Mouse (Mus musculus): ENCODE measurements at regions not wholly inside any gene's neighbourhood (a gene's known extent, or its start where the extent isn't known, plus 50 kb on each side); places are given as distances from the start of the nearest gene placed in this dataset.

- no peak for DNase-seq
- intact Hi-C loops (cut with DNase I) = no loop called here
- Histone ChIP-seq H3K27me3 (ENCODE audit: control insufficient read depth, insufficient read depth, low read length) (no peaks in the 10 kb centered on the region), H3K9ac (ENCODE audit: low read depth, low read length) (no peak overlapping the region), H3K4me3 (no peak overlapping the region), H3K36me3 (ENCODE audit: control insufficient read depth, insufficient read depth, low read length) (no peaks in the 10 kb centered on the region), H3K4me1 (ENCODE audit: control insufficient read depth, insufficient read depth, low read length) (no peaks in the 10 kb centered on the region), H3K79me2 (replicated peaks; ENCODE audit: control insufficient read depth, insufficient read depth, low read length) (no peaks in the 10 kb centered on the region), H3K27ac (no peak overlapping the region)
- WGBS = 73% methylated on average over 5 of the region's 5 CpGs
- TF ChIP-seq EP300 (IDR thresholded peaks at IDR 0.05; ENCODE audit: insufficient read depth, low read depth, low read length) (no peak), CTCF (IDR thresholded peaks at IDR 0.05) (no peak), POLR2A (IDR thresholded peaks at IDR 0.05; ENCODE audit: insufficient read depth, low read depth, low read length) (no peak)
Measured at GRCm38 (mm10) chr4:67539466-67539865, 712.1 kb downstream of the Tlr4 start.

GRCm38 (mm10) chr4:67546013-67546412, 718.6 kb downstream of the Tlr4 start:
- no peaks in the 10 kb centered on the region for H3K4me1 ChIP-seq (ENCODE audit: control insufficient read depth, insufficient read depth, low read length)
- no peak overlapping the region for H3K27ac ChIP-seq
- no peaks in the 10 kb centered on the region for H3K27me3 ChIP-seq (ENCODE audit: control insufficient read depth, insufficient read depth, low read length)
- TF ChIP-seq CTCF (IDR thresholded peaks at IDR 0.05) = no peak
- TF ChIP-seq POLR2A (IDR thresholded peaks at IDR 0.05; ENCODE audit: insufficient read depth, low read depth, low read length) = no peak
- TF ChIP-seq EP300 (IDR thresholded peaks at IDR 0.05; ENCODE audit: insufficient read depth, low read depth, low read length) = no peak
- DNase-seq = no peak
- 61% methylated on average over 1 of the region's 1 CpGs for WGBS
- no peaks in the 10 kb centered on the region for H3K36me3 ChIP-seq (ENCODE audit: control insufficient read depth, insufficient read depth, low read length)
- no peaks in the 10 kb centered on the region for H3K79me2 ChIP-seq (replicated peaks; ENCODE audit: control insufficient read depth, insufficient read depth, low read length)
- no peak overlapping the region for H3K4me3 ChIP-seq
- H3K9ac ChIP-seq (ENCODE audit: low read depth, low read length) = no peak overlapping the region
- intact Hi-C loops (cut with DNase I) = no loop called here

DNA sequence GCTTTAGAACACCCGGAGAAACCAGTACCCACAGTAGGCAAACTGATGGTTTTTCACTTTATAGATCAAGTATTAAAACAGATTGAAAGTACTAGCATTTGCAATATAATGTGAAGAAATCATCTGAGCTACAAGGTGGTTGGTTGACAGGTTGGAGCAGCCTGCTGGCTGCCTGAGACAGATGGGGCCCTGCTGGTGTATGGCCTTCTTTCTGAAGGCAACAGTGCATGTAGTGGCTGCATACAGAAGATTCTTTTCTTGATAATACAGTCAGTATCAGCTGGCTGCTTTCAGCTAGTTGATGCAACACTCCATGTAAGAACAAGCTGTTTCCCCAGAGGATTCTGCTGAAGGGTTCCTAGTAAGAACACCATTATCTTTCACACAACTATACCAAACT, 720.6 kb downstream of the Tlr4 start:
- H3K36me3 ChIP-seq (ENCODE audit: control insufficient read depth, insufficient read depth, low read length) = no peaks in the 10 kb centered on the region
- intact Hi-C loops (cut with DNase I) = no loop called here
- no peak overlapping the region for H3K9ac ChIP-seq (ENCODE audit: low read depth, low read length)
- no peak for TF ChIP-seq EP300 (IDR thresholded peaks at IDR 0.05; ENCODE audit: insufficient read depth, low read depth, low read length)
- no peak for TF ChIP-seq POLR2A (IDR thresholded peaks at IDR 0.05; ENCODE audit: insufficient read depth, low read depth, low read length)
- no peak for TF ChIP-seq CTCF (IDR thresholded peaks at IDR 0.05)
- no peaks in the 10 kb centered on the region for H3K27me3 ChIP-seq (ENCODE audit: control insufficient read depth, insufficient read depth, low read length)
- no peak for DNase-seq
- WGBS = 100% methylated on average over 1 of the region's 1 CpGs
- H3K4me1 ChIP-seq (ENCODE audit: control insufficient read depth, insufficient read depth, low read length) = no peaks in the 10 kb centered on the region
- no peaks in the 10 kb centered on the region for H3K79me2 ChIP-seq (replicated peaks; ENCODE audit: control insufficient read depth, insufficient read depth, low read length)
- H3K4me3 ChIP-seq = no peak overlapping the region
- H3K27ac ChIP-seq = no peak overlapping the region

DNA sequence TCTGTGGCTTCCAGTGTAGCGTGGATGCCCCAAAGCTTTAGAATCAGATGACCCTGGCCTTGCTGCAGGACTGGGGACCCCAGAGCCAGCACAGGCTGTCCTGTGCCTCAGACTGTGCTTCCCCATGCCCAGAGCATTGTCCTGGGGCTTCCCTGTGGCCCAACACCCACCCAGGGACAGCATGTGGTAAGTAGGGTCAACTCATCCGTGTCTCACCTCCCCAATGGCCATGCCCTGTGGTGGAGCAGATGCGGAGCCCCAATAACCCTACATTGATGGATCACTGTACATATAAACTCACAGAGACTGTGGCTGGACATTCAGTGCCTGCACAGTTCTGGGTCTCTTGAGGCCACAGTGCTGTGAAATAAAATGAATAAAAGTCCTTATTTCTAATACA, 726.1 kb downstream of the Tlr4 start:
- Histone ChIP-seq H3K9ac (ENCODE audit: low read depth, low read length) (no peak overlapping the region), H3K36me3 (ENCODE audit: control insufficient read depth, insufficient read depth, low read length) (no peaks in the 10 kb centered on the region), H3K79me2 (replicated peaks; ENCODE audit: control insufficient read depth, insufficient read depth, low read length) (no peaks in the 10 kb centered on the region), H3K4me1 (ENCODE audit: control insufficient read depth, insufficient read depth, low read length) (no peaks in the 10 kb centered on the region), H3K4me3 (no peak overlapping the region), H3K27me3 (ENCODE audit: control insufficient read depth, insufficient read depth, low read length) (no peaks in the 10 kb centered on the region), H3K27ac (no peak overlapping the region)
- TF ChIP-seq EP300 (IDR thresholded peaks at IDR 0.05; ENCODE audit: insufficient read depth, low read depth, low read length) = no peak
- no peak for TF ChIP-seq POLR2A (IDR thresholded peaks at IDR 0.05; ENCODE audit: insufficient read depth, low read depth, low read length)
- TF ChIP-seq CTCF (IDR thresholded peaks at IDR 0.05) = no peak
- intact Hi-C loops (cut with DNase I) = no loop called here
- DNase-seq = no peak
- 75% methylated on average over 3 of the region's 3 CpGs for whole genome bisulfite sequencing

- intact Hi-C loops (cut with DNase I) = no loop called here
- WGBS = 75% methylated on average over 3 of the region's 3 CpGs
- Histone ChIP-seq H3K36me3 (ENCODE audit: control insufficient read depth, insufficient read depth, low read length) (no peaks in the 10 kb centered on the region), H3K27ac (no peak overlapping the region), H3K9ac (ENCODE audit: low read depth, low read length) (no peak overlapping the region), H3K4me3 (no peak overlapping the region), H3K79me2 (replicated peaks; ENCODE audit: control insufficient read depth, insufficient read depth, low read length) (no peaks in the 10 kb centered on the region), H3K27me3 (ENCODE audit: control insufficient read depth, insufficient read depth, low read length) (no peaks in the 10 kb centered on the region), H3K4me1 (ENCODE audit: control insufficient read depth, insufficient read depth, low read length) (no peaks in the 10 kb centered on the region)
- TF ChIP-seq POLR2A (IDR thresholded peaks at IDR 0.05; ENCODE audit: insufficient read depth, low read depth, low read length) (no peak), EP300 (IDR thresholded peaks at IDR 0.05; ENCODE audit: insufficient read depth, low read depth, low read length) (no peak), CTCF (IDR thresholded peaks at IDR 0.05) (no peak)
- no peak for DNase-seq
Measured at GRCm38 (mm10) chr4:67574816-67575215, 747.4 kb downstream of the Tlr4 start.

- no peaks in the 10 kb centered on the region for H3K4me1 ChIP-seq (ENCODE audit: control insufficient read depth, insufficient read depth, low read length)
- H3K27me3 ChIP-seq (ENCODE audit: control insufficient read depth, insufficient read depth, low read length) = no peaks in the 10 kb centered on the region
- intact Hi-C loops (cut with DNase I) = no loop called here
- TF ChIP-seq EP300 (IDR thresholded peaks at IDR 0.05; ENCODE audit: insufficient read depth, low read depth, low read length) = no peak
- no peak for DNase-seq
- no peaks in the 10 kb centered on the region for H3K79me2 ChIP-seq (replicated peaks; ENCODE audit: control insufficient read depth, insufficient read depth, low read length)
- H3K36me3 ChIP-seq (ENCODE audit: control insufficient read depth, insufficient read depth, low read length) = no peaks in the 10 kb centered on the region
- H3K27ac ChIP-seq = no peak overlapping the region
- no peak overlapping the region for H3K4me3 ChIP-seq
- no peak overlapping the region for H3K9ac ChIP-seq (ENCODE audit: low read depth, low read length)
- WGBS = 73% methylated on average over 1 of the region's 1 CpGs
Measured at GRCm38 (mm10) chr4:67589501-67589900, 762.1 kb downstream of the Tlr4 start.

All from heart, adult 2 months (tissue).